17 mouse cellular contexts compared by ENCODE assay signal in genomic region chr10:109788728-109789127, GRCm38 (mm10).
"Had no signal": no experiment of that assay in that cellular context is flagged by ENCODE, and none has a peak within 500 bp of the region (broad histone marks: within the 10 kb centered on the region; RNA-seq: fewer than 3 reads in every experiment).

No protein-coding gene starts in this region.

- ATAC-seq: liver, postnatal 0 days; lung, postnatal 0 days had no signal

- H3K4me3 ChIP-seq: lung, embryonic 15.5 days; megakaryocyte, embryonic 14.5 days; midbrain, embryonic 12.5 days; neural tube, embryonic 12.5 days; stomach, embryonic 15.5 days had no signal

- H3K4me1 ChIP-seq: lung, embryonic 15.5 days; megakaryocyte, embryonic 14.5 days; midbrain, embryonic 12.5 days; neural tube, embryonic 12.5 days; stomach, embryonic 15.5 days had no signal

- DNase-seq: liver, postnatal 0 days; lung, adult 2 months; lung, postnatal 14 days; lung, postnatal 36 days; midbrain, embryonic 14.5 days; right cerebral cortex, postnatal 14 days; thymus, adult 2 months; thymus, postnatal 25 days; thymus, postnatal 4 days had no signal

- H3K27me3 ChIP-seq: lung, embryonic 15.5 days; megakaryocyte, embryonic 14.5 days; midbrain, embryonic 12.5 days; neural tube, embryonic 12.5 days; stomach, embryonic 15.5 days had no signal

- H3K9me3 ChIP-seq: lung, embryonic 15.5 days; midbrain, embryonic 12.5 days; neural tube, embryonic 12.5 days; stomach, embryonic 15.5 days had no signal

- H3K27ac ChIP-seq: lung, embryonic 15.5 days; macrophage; midbrain, embryonic 12.5 days; neural tube, embryonic 12.5 days; stomach, embryonic 15.5 days; stomach, postnatal 0 days had no signal

- H3K36me3 ChIP-seq: lung, embryonic 15.5 days; midbrain, embryonic 12.5 days; neural tube, embryonic 12.5 days; stomach, embryonic 15.5 days had no signal

- H3K9ac ChIP-seq: liver, postnatal 0 days; lung, embryonic 15.5 days; midbrain, embryonic 12.5 days; neural tube, embryonic 12.5 days; stomach, embryonic 15.5 days had no signal

- H3K4me2 ChIP-seq: lung, embryonic 15.5 days; midbrain, embryonic 12.5 days; neural tube, embryonic 12.5 days; stomach, embryonic 15.5 days had no signal
